Mouse (Mus musculus) megakaryocyte, embryonic 14.5 days (primary cell): ENCODE data around the gene Tsen34.
"Not testable (repeated sequence)": the region's sequence is repeated elsewhere in the genome, so short reads cannot be mapped to it uniquely, and the experiment has no call there.

ENCODE experiments used
- FLI1 ChIP-seq: IDR thresholded peaks from 2 replicates; pipeline ENCODE4 v1.6.1; 2012; ENCODE audit warnings: low read length, inconsistent platforms, mixed read lengths
- GATA1 ChIP-seq: IDR thresholded peaks from 3 replicates; pipeline ENCODE4 v1.6.1; 2012; ENCODE audit warnings: mixed read lengths, low read length, inconsistent platforms, borderline replicate concordance

DNA sequence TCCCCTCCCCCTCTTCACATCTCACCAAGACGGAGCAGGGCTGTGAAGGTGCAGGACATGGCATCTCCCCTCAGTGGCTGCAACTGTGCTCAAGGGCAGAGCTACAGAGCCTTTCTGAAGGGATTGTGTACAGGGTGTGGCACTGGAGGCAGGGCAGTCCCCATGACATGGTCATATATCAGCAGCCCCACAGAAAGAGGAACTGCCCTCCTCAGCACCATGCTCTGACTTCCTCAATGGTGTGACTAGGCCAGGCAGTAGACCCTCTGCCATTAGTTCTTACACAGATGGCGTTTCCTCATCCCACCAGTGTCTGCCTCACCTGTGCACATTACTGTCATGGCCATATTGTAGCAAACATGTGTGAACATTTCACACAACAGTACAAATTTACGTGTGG, 27.6 kb downstream of the Tsen34 start, which contains the start of gene Pirb:
- not testable (repeated sequence) for TF ChIP-seq FLI1, GATA1
